Mouse (Mus musculus): ENCODE data around the gene Rnf123.

The Rnf123 gene

GRCm38 (mm10) chr9:108104766-108105548, 21.8 kb upstream of the Rnf123 start:
- DNase-seq, result no peak

- DNase-seq, result no peak
Measured at GRCm38 (mm10) chr9:108099619-108100018, 16.5 kb upstream of the Rnf123 start.

- DNase-seq, result no peak
Measured at GRCm38 (mm10) chr9:108095949-108096712, 13.0 kb upstream of the Rnf123 start.

GRCm38 (mm10) chr9:108095518-108095917, 12.4 kb upstream of the Rnf123 start:
- peak; percentile 80 for DNase-seq

- DNase-seq, result no peak
Measured at GRCm38 (mm10) chr9:108094998-108095411, 11.9 kb upstream of the Rnf123 start.

GRCm38 (mm10) chr9:108094184-108094941, 11.2 kb upstream of the Rnf123 start, which contains the start of gene Apeh:
TSS of gene Apeh (minus strand) at chr9:108094606.
- DNase-seq, result peak; percentile 99

GRCm38 (mm10) chr9:108093586-108093985, 10.4 kb upstream of the Rnf123 start:
- no peak for DNase-seq

- peak; percentile 47 for DNase-seq
Measured at GRCm38 (mm10) chr9:108090611-108091120, 7.5 kb upstream of the Rnf123 start.

- DNase-seq, result no peak
Measured at GRCm38 (mm10) chr9:108085261-108085660, 2.1 kb upstream of the Rnf123 start.

GRCm38 (mm10) chr9:108083561-108083960, 415 bp upstream of the Rnf123 start:
- DNase-seq, result no peak

GRCm38 (mm10) chr9:108082549-108082948, 597 bp downstream of the Rnf123 start:
- no peak for DNase-seq

GRCm38 (mm10) chr9:108080168-108080567, 3.0 kb downstream of the Rnf123 start, which contains the start of gene Mst1:
TSS of gene Mst1 (plus strand) at chr9:108080436.
- no peak for DNase-seq

GRCm38 (mm10) chr9:108073141-108073930, 9.8 kb downstream of the Rnf123 start:
- DNase-seq, result no peak

GRCm38 (mm10) chr9:108072481-108072924, 10.6 kb downstream of the Rnf123 start:
- no peak for DNase-seq

- DNase-seq, result no peak
Measured at GRCm38 (mm10) chr9:108071801-108072200, 11.3 kb downstream of the Rnf123 start.

- no peak for DNase-seq
Measured at GRCm38 (mm10) chr9:108069529-108069928, 13.6 kb downstream of the Rnf123 start.

GRCm38 (mm10) chr9:108069007-108069406, 14.1 kb downstream of the Rnf123 start:
- DNase-seq, result no peak

GRCm38 (mm10) chr9:108067900-108068299, 15.2 kb downstream of the Rnf123 start:
- peak; percentile 91 for DNase-seq

GRCm38 (mm10) chr9:108067199-108067598, 15.9 kb downstream of the Rnf123 start:
- DNase-seq, result no peak

GRCm38 (mm10) chr9:108065491-108066011, 17.6 kb downstream of the Rnf123 start:
- peak; percentile 76 for DNase-seq

- no peak for DNase-seq
Measured at GRCm38 (mm10) chr9:108063361-108063760, 19.8 kb downstream of the Rnf123 start.

- DNase-seq, result no peak
Measured at GRCm38 (mm10) chr9:108062142-108062541, 21.0 kb downstream of the Rnf123 start.

Measured in kidney, postnatal 10 days (tissue).